Mouse (Mus musculus) forebrain, embryonic 13.5 days (tissue): ENCODE results near the gene Als2cl. TPM values are rescaled to one million over a fixed set of nuclear protein-coding genes. Genes with fewer than 3 reads are reported as not detected.

Source experiments
- microRNA-seq: library from miRNA; unstranded; fragments of <30 nt; microRNA quantifications from one replicate; pipeline ENCODE4, GENCODE M21; 2016
- polyA plus RNA-seq: library from polyadenylated mRNA; unstranded; fragments of >200 nt; fragmentation: Nextera tagmentation; extraction: Ambion mirVana; gene quantifications from 2 replicates; pipeline ENCODE4 v1.2.1, GENCODE M21; 2015

The Als2cl gene
- polyA plus RNA-seq, 1 experiment from 2014 or later, result 0.90 TPM

Small RNA genes lying within 50 kb of the gene (microRNA-seq; reads per million reads assigned to microRNA genes)
- not detected for gene Gm24269

Other genes with a start within 250 kb of the Als2cl start
- gene Nbeal2, start 225.7 kb upstream of the Als2cl start, polyA plus RNA-seq, result 2.1 and 2.2 TPM in 2 replicates
- gene Ccdc12, start 223.4 kb upstream of the Als2cl start, polyA plus RNA-seq, result 146 and 152 TPM in 2 replicates
- 0.40 and 1.8 TPM in 2 replicates for gene Myl3, start 138.0 kb upstream of the Als2cl start, polyA plus RNA-seq
- 5.5 and 5.9 TPM in 2 replicates for gene Pth1r, start 132.7 kb upstream of the Als2cl start, polyA plus RNA-seq
- gene Prss42, start 81.7 kb upstream of the Als2cl start, polyA plus RNA-seq, result not detected in 2 replicates
- not detected in 2 replicates for gene Prss44, start 65.9 kb upstream of the Als2cl start, polyA plus RNA-seq
- gene Prss43, start 53.2 kb upstream of the Als2cl start, polyA plus RNA-seq, result not detected in 2 replicates
- not detected in 2 replicates for gene Prss45, start 45.3 kb upstream of the Als2cl start, polyA plus RNA-seq
- not detected in 2 replicates for gene Prss46, start 35.4 kb upstream of the Als2cl start, polyA plus RNA-seq
- 0.11 and 0.15 TPM in 2 replicates for gene Prss50, start 21.9 kb upstream of the Als2cl start, polyA plus RNA-seq
- 0.16 and 0.22 TPM in 2 replicates for gene Tmie, start 243 bp downstream of the Als2cl start, polyA plus RNA-seq
- gene Fam240a, start 37.0 kb downstream of the Als2cl start, polyA plus RNA-seq, result not detected in 2 replicates
- gene Tdgf1, start 66.3 kb downstream of the Als2cl start, polyA plus RNA-seq, result not detected in 2 replicates
- gene Lrrc2, start 71.7 kb downstream of the Als2cl start, polyA plus RNA-seq, result 0.13 and 0.34 TPM in 2 replicates
- gene Rtp3, start 110.7 kb downstream of the Als2cl start, polyA plus RNA-seq, result not detected in 2 replicates
- 0.81 TPM in 1 of 2 replicates, not detected in the other for gene Ltf, start 139.4 kb downstream of the Als2cl start, polyA plus RNA-seq
- gene Ccrl2, start 177.6 kb downstream of the Als2cl start, polyA plus RNA-seq, result 0.65 and 0.81 TPM in 2 replicates
- 40.4 and 42.1 TPM in 2 replicates for gene Lrrfip2, start 237.7 kb downstream of the Als2cl start, polyA plus RNA-seq